Mouse (Mus musculus) natural killer cell, adult 2 months (primary cell): ENCODE results near the gene Ctbp2.

Source experiments
- DNase-seq, 2 experiments: peaks; one replicate each; pipeline ENCODE4 v3.0.0; 2022; ENCODE audit warnings: low spot score in 2 of 2

The Ctbp2 gene

DNA sequence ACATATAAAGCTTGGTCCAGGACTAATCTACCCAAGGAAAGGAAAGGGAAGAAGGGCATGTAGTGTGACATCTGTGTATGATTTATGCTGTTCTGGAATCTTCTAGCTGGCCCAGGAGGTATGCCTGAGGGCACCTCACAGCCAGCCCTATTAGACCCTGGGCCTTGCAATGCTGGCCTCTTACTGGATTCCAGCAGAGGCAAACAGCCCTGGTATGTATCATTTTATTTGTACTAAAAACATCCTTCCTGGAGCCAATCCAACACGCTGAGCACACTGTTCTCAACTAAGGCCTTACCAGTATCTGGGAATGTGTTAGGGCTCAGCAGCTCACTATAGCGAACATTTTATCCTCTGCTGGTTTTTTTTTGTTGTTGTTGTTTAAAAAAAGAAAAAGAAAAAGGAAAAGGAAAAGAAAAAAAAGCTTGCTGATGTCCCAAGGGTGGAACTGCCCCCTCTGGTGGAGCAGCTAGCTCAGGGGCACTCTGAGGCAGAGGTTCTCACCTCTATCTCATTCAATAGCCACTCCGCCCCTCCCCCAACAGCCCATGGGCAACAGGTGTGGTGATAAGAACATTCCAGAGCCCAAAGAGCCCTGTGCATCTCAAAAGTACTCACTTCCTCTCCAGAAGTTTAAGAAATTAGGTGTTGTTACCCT is 83.3 kb downstream of the Ctbp2 start:
- DNase-seq = no peak

DNA sequence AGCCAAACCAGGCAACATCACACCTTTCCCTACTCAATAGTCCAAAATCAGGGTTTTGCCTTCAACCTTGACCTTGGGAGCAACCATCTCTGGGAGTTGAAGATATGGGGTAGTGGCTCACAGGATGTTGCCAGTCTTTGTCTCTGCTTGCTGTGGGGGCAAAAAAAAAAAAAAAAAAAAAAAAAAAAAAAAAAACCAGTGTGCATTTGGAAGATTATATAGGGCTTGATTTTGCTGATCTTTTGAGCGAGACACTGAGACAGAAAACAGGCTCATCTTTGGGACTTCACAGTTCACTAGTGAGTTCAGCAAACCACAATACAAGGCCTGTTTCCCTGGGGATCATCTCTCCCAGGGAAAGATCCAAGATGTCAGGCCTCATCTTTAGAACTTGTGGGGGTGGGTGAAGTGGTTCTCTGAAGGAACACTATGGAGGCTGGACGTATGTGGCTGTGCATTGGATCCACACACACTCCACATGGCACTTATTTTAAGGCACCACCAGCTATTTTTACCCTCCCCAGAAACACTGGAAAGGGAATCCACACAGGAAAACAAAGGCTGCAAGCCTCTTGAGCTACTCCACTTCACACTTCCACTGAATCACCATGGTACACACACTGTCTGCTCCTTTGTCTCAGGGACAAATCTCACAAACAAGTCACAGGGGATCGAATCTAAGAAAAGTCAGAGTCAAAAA is 84.4 kb downstream of the Ctbp2 start:
- no peak for DNase-seq

DNA sequence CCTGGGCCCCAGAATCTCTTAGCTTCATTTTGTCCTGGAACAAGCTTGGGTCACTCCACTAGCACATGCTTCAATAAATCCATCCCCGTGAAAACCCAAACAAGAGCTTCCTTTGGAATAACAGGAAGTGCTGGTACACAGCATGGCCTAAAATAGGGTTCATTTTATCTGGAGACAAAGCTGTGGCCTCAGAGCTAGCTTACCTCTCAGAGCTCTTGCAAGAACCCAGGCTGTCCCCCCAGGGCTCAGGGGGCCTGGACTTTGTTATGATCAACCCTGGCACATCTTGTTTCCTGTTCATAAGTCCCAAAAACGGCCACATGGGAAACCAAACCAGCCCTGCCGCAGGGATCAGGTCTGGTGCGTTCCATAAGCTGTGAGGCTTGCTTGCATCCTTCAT is 86.5 kb downstream of the Ctbp2 start:
- DNase-seq = no peak

DNA sequence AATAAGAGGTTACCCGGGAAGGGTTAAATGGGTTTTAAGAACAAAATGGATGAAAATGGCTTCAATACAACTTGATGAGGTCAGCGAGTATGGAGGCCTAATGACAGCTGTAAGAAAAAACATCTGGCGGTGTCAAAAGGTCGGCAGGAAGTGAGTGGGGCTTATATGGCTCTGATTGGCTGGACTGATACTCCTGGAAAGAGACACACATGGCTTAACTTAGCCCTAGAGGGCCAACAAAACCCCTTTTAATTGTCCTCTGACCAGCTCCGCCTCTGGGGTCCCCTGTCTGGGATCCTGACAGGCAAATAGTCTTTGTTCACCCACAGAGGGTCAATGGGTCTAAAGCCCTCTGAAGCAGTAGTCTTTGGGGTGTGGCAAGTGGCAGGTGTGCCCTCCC is 86.9 kb downstream of the Ctbp2 start:
- DNase-seq = no peak

DNA sequence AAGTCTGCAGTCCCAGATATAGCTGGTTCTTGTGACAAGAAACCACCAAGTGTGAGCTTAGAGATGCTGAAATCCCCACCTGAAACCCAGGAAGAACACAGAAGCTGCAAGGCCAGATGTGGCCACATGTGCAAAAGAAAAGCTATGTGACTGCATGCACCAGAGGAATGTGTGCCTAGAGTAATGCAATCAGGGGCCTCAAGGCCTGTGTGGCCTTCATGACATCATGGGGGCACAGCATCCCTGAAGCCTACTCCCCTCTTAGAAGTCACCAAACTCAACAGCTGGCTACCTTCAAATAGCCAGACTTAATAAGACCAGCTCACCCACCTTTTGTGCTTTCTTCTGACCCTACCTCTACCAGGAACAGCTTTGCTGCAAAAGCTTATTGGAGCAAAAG is 88.3 kb downstream of the Ctbp2 start:
- DNase-seq = no peak

DNA sequence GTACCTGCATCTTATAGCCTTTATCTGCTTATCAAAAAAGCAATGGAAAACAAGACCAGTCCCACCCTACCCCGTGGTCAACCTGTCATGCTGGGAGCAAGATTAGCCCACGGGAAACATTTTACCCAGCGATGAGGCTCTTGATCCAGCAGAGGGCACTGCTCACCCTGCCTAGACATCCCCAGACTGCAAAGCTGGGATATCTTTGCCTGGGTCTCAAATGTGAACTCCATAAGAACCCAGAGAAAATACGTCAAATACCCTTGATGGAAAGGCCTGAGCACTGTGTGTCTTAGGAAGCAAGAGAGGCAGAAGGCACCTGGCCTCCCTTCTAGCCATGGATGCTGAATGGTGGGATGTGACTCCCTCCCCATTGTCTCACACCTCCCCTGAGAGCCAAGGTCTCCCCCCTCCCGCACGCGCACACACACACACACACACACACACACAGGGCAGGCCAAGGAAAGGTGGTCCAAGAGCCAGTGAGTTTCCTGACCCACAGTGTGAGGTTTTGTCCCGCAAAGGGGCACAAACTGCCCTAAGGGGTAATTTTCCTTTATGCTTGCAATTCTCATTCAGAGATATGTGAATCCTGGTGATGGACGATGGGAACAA is 91.5 kb downstream of the Ctbp2 start:
- DNase-seq = peak in 1 of 2 experiments; percentile 7

DNA sequence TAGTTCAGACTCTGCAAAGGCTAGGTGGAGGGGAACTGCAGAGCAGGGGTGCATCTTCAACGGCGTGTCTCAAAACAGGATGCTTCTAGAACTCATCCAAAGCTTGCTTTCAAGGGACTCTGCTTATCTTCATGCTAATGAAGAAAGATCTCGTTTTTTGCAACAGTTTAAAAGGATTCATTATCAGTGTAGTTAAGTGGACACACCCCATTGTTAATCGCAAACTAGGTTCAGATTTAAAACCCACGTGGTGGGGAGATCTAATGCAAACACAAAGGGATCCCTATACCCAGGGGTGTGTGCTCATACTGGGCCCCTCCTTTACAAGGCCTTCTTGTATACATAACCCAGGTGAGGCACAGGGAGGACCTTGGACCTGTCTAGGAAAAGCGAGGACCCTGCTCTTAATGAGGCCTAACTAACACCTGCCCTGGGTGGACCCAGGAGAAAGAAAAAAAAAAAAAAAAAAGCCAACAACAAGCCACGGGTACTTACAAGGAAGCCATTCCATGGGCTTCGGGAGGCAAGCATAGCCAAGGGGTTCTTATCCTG is 94.6 kb downstream of the Ctbp2 start:
- DNase-seq = no peak

DNA sequence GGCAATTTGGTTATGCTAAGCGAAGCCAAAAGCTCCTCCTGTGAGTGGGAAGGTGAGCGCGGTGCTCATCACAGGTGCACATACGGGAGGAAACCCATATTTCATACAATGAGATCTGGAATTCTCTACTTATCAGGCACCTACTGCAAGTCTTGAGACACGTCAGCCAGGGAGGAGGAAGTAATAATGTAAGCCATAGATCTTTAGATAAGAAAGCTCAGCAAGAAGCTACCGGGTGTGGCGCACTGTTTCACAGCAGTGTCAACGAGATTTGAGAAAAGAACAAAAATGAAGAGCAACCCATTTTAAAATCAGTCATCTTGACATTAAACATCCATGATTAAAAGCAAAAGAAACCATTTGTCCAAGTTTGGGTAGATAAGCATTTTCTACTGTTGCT is 95.2 kb downstream of the Ctbp2 start:
- DNase-seq = no peak

DNA sequence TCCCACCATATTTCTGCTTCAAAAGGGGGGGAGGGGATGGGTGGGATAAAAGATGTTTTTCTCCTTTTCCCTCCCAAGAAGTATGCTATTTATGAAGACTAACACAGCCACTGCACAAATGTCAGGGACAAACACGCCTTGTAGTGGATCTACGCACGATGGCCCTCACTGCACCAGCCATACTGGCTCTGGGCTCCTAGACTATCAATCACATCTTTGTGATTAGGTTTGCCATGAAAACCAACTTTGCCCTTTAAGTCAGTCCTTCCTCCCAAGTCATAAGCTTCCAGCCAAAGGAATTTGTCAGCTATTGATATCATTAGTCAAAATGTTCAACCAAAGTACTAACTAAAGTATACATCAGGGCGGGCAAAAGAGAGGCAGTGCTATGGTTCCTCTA is 96.2 kb downstream of the Ctbp2 start:
- no peak for DNase-seq

DNA sequence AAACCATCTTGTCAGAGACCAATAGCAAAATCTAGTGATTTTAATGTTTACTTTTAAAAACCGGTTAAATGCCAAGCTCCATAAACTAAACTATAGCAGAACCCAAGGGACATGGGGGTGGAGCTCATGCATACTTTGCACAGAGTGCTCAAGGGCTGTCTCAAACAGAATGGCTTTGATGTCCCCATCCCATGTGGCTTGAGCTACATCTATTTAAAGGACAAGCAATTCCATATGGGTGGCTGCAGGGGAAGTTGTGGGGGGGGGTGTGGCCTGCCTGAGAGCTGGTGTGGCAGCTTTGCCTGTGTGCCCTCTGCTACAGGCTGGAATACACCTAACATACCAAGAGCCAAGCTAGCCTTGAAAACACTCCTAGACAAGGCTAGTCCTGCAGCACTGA is 99.5 kb downstream of the Ctbp2 start:
- no peak for DNase-seq

DNA sequence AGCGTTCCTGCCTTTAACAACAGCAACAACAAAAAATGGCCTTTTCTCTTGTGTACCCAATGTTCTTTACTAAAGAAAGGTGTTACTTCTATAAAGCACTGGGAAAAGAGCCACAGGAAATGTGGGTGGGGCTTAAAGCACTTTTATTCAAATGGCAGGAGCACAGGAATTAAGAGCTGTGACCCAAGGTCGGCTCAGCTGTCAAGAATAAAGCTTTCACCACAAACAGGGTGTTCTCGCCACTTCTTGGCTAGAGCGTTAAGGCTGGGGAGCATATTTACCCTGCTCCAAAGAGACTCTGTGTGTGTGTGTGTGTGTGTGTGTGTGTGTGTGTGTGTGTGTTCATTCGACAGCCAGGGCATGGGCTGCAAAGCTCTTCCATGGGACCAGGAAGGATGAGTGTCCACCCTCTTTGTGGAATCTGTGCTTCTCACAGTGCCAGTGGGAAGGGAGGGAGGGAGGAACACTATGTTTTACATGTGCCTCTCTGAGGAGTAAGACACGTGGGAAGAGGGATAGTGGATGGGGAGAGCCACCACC is 104.6 kb downstream of the Ctbp2 start:
- no peak for DNase-seq

DNA sequence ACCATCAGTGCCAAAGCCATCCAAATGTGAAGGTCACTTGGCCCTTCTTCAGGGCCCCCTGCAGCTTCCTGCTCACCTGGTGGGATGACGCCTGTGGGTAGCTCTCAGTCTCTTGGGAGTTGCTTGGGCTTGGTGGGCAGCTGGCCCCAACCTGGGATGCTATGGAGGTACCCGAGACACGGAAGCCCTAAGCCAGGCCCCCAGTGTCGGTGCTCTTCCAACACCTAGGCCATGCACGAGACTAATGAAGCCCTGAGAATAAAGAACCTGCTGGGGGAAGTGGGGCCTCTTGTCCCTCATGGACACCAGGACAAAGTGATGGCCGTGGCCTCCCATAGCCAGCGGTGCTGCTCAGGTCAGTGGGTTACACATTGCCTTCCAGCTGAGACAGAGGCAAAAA is 105.2 kb downstream of the Ctbp2 start:
- no peak for DNase-seq

DNA sequence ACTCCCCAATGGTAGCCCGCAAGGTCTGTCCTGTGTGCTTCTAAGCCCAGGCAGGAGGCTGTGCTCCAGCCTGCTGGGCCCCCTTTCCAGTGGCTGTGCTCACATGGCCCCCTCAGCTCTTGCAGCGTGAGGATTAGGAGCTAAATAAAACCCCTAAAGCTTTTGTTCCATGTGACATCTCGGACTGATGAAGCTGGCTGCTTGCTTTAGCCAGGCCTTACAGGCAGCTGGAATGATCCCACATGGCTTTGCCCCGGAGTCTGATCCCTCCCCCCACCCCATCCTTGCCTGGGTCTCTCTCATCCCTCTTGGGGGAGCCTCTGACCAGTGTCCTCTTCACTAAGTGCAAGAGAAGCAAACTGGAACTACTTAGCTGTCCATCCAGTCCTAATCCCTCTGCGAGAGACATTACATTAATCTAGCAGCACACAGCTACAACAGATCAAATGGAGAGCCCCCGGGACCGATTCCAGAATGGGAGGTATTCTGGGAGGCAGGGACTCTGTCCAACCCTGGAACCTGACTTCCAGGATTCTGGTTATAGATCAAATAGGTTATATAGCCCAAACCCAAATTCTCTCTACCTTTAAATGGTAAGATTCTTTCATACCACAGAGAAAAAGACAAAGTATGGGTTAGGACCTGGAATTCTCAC is 108.6 kb downstream of the Ctbp2 start:
- DNase-seq = no peak

DNA sequence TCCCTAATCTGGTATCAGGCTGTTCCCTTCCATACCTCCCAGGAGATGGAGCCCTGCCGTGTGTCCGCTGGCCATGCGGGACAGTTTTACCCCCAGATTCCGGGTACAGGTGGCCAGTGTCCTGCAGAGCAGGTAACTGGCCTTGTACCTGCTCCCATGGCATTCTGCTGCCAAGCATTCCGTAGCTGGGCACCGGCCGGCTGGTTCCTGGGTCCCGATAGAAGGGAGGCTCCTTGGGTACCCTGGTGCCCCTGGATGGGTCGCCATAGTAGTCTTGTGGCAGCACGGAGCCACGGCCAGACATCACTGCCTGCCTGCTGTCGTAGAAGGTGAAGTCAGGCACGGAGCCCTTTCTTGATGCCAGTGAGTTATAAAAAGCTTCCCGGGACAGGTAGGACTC is 109.5 kb downstream of the Ctbp2 start:
- DNase-seq = no peak

DNA sequence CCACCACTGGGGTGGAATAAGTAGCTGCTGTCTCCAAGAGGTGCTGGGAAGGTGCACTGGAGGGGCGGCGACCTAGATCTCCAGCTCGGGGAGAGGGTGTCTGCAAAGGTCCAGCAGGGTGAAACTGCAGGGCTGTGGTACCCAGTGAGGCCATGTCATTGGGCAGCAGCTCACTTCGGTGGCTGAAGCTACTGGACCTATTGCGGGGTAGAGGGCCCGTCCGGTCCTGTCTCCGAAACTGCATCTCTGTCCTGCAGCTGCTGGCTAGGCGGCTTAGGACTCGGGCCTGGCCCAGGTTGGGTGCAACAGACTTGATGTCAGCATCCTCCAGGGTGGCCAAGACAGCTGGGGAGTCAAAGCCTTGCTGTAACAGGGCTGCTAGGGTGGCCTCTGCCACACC is 110.2 kb downstream of the Ctbp2 start:
- DNase-seq = no peak

DNA sequence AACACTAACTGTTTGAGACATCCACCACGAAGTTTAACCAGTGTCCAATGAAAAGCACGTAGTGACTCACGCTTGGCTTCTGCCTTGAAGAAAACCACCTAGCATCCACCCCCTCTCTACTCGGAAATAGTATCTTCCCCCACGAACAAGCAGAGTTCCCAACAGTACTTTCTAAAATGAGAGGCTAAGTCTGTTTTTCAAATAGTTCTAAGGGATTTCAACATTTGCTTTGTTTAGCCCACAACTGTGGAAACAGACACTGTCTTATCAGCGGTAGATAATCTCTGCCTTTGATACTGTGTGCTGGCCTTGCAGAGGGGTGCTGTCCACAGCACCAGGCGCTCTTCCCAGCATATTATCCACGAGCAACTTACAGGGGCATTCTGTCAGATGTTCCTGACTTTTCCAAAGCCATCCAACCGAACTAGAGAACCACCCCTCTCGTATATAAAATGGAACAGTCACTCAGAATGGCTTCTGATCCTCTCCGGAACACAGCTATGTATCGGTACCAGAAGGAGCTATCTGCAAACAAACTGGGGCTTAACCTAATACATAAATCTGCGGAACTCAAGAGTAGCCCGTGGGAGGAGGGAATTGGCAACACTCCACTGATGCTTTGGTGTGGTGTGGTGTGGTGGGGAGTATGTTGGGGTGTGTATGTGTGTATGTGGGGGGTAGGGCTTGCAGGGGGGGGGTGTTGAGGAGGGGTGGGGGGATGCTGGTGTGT is 111.4 kb downstream of the Ctbp2 start:
- no peak for DNase-seq

DNA sequence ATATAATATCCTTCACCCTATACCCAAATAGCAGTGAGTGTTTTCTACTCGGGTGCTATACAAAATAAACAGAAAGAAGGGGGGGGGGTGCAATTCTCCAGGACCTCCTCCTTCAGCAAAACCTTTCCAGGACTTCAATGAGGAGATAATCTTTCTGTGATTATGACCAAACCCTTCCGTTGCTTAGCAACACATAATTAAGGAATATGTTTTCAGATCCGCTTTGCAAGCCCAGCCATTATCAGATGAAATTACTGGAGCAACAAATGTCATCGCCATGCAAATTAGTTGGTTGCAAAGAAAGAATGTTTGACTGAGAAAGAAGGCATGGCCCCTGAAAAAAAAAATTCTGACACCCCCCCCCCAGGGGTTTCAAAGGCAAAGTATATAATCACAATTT is 112.5 kb downstream of the Ctbp2 start:
- DNase-seq = no peak

DNA sequence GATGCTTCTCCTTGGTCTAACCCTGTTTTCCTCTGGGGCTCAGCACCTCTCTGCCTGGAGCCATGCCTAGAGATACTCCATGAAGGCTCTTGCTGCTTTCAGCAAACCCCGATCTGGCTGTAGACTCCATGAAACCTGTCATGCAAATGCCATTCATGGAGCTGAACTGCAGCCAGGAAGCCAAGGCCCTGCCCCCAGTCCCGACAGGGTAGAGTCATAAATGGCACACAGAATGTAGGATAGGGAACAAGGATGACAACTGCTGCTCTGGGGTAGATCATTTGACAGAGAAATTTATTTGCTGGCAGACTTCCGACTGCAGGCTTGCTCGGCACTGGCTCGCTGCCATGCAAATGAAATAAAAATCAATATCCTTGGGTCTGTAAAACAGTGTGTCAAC is 113.0 kb downstream of the Ctbp2 start:
- DNase-seq = no peak

DNA sequence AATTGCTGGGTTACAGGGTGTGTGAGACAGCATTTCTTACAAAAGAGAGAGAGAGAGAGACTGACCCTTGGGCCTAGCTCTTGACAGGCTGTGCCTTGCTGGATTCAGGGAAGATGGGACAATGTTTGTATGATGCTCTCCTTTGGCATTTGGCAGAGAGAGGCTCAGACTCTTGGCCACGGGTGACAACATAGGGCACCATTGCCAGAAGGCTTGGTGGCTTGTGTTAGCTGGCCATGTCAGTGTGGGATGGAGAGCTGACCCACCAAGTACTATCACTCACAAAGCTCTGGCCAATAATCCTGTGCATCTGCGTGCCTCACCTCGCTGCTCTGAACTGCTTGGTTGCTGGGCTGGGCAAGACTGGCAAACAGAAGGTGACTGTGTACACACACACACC is 113.7 kb downstream of the Ctbp2 start:
- DNase-seq = no peak

DNA sequence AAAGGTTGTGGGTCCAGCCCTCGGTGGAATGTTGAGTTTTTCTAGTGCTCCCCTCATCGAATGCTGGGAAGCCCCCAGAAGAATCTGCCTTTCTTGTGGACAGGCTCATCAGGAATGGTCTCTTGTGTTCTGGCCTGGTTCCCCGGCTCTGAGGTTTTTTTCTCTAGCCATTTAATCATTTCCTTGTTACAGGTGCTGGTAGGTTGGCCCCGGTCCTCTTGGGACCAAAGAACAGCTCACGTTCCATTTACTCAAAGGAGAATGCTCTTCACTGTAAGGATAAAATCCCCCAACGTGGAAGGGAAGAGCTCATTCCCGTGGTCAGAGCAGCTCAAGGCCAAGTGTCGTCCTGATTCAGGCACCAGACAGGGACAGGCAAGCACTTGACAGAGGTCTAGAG is 114.5 kb downstream of the Ctbp2 start:
- no peak for DNase-seq

DNA sequence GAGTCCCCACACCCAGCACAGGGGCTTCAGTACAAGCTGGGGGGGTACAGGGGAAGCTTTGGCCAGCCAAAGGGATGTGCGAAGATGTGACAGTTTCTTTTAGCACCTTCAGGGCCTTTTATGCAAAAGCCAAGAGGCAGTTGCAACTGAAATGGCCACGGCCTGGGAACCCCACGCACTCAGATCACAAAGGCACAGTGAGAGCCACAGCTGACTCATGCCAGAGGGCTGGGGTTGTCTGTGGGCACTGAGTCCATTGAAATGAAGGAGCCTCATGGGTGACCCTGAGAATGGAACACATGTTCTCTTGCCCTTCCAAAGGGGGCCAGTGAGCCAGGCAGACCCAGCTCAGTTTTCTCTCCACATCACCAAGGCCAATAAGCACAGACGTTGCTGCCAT is 115.5 kb downstream of the Ctbp2 start:
- DNase-seq = no peak

DNA sequence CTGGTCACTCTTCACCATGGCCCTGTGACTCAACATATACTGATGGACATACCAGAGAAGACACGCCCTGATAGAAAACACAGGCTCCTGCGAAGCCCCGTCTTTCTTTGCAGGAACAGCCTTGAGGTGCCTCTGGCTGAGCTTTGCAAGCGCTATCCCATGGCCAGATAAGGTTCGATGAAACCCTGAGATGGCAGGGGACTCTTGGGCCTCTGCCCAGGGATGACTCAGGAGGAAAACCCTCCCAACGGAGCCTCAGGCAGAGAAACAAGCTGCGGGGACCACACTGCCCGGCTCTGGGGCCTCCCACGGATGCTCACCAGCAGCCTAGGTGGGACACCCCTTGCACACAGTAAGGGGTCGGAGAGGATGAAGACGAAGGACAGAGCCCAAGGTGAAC is 116.8 kb downstream of the Ctbp2 start:
- DNase-seq = no peak
